Mouse (Mus musculus): ENCODE results near the gene Tmem273.

DNA sequence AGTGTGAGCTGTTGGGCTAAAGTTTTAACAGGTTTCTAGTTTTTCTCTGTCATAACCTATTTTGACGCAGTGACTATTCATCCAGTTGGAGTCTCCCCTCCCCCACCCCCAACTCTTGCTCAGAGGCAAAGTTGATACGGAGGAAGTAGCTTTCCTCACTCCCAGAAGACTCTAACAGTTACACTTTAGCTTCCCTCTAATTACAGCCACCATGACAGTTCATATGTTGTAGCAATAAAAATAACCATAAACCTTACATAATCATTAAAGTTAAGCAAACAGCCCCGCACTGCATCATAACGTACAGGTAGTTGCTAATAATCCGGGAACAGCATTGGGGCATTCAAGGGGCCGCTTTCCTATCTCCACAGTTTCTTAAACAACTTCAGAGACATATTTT lies 15.2 kb upstream of the Tmem273 start:
- no peak for TF ChIP-seq CTCF (IDR thresholded peaks at IDR 0.05; ENCODE audit: low read depth, low read length)
- TF ChIP-seq POLR2AphosphoS5 (IDR thresholded peaks at IDR 0.05; ENCODE audit: insufficient replicate concordance, low read depth, low read length): no peak

Data from G1E (cell line).